Mouse (Mus musculus): Measurements from ENCODE around the gene Itpr1. TPM values are rescaled to one million over a fixed set of nuclear protein-coding genes. Genes with fewer than 3 reads are reported as not detected.
A peak's percentile ranks its signal among the peaks of the same experiment; 100 is the strongest.

The Itpr1 gene
- total RNA-seq, 2 experiments from 2014 or later, result 37.0 to 48.1 TPM

- no peak for DNase-seq
Observed at GRCm38 (mm10) chr6:108445006-108445405, 232.1 kb downstream of the Itpr1 start.

GRCm38 (mm10) chr6:108446766-108447165, 233.9 kb downstream of the Itpr1 start:
- DNase-seq, result no peak

- DNase-seq, result peak; percentile 46 to 55
Observed at GRCm38 (mm10) chr6:108447179-108447845, 234.4 kb downstream of the Itpr1 start.

GRCm38 (mm10) chr6:108448016-108448735, 235.3 kb downstream of the Itpr1 start:
- peak; percentile 74 to 88 for DNase-seq

- no peak for DNase-seq
Observed at GRCm38 (mm10) chr6:108448864-108449263, 236.0 kb downstream of the Itpr1 start.

- no peak for DNase-seq
Observed at GRCm38 (mm10) chr6:108451536-108451935, 238.6 kb downstream of the Itpr1 start.

GRCm38 (mm10) chr6:108453618-108454017, 240.7 kb downstream of the Itpr1 start:
- DNase-seq, result no peak

GRCm38 (mm10) chr6:108454061-108454891, 241.4 kb downstream of the Itpr1 start:
- no peak for DNase-seq

- no peak for DNase-seq
Observed at GRCm38 (mm10) chr6:108454979-108455836, 242.3 kb downstream of the Itpr1 start.

GRCm38 (mm10) chr6:108456231-108457062, 243.6 kb downstream of the Itpr1 start:
- DNase-seq, result peak; percentile 70 to 71

GRCm38 (mm10) chr6:108457063-108457405, 244.1 kb downstream of the Itpr1 start:
- DNase-seq, result peak; percentile 65 to 71

GRCm38 (mm10) chr6:108457516-108458181, 244.8 kb downstream of the Itpr1 start:
- peak; percentile 66 to 78 for DNase-seq

- DNase-seq, result peak; percentile 45 to 67
Observed at GRCm38 (mm10) chr6:108458182-108458571, 245.3 kb downstream of the Itpr1 start.

GRCm38 (mm10) chr6:108458826-108459225, 245.9 kb downstream of the Itpr1 start:
- no peak for DNase-seq

- DNase-seq, result peak in 1 of 2 experiments; percentile 53
Observed at GRCm38 (mm10) chr6:108464308-108464979, 251.5 kb downstream of the Itpr1 start.

GRCm38 (mm10) chr6:108465159-108465558, 252.3 kb downstream of the Itpr1 start:
- no peak for DNase-seq

GRCm38 (mm10) chr6:108466061-108466531, 253.2 kb downstream of the Itpr1 start:
- DNase-seq, result no peak

- DNase-seq, result peak in 1 of 2 experiments; percentile 44
Observed at GRCm38 (mm10) chr6:108467597-108467996, 254.7 kb downstream of the Itpr1 start.

- DNase-seq, result no peak
Observed at GRCm38 (mm10) chr6:108468226-108468825, 255.4 kb downstream of the Itpr1 start.
